Mouse (Mus musculus): ENCODE measurements around the gene Bckdhb. TPM values are rescaled to one million over a fixed set of nuclear protein-coding genes. Genes with fewer than 3 reads are reported as not detected.

Bckdhb gene
- polyA plus RNA-seq, 1 experiment from 2014 or later, result 47.6 TPM

GRCm38 (mm10) chr9:84124996-84125395 is 200.1 kb downstream of the Bckdhb start:
- no peak for ATAC-seq (ENCODE audit: insufficient read depth)
- no peak for DNase-seq
- Histone ChIP-seq H3K4me3 (ENCODE audit: low read depth, low read length) (no peak overlapping the region), H3K36me3 (ENCODE audit: insufficient read depth) (no peaks in the 10 kb centered on the region), H3K4me1 (ENCODE audit: insufficient read depth) (no peaks in the 10 kb centered on the region), H3K27me3 (ENCODE audit: insufficient read depth, low read length) (no peaks in the 10 kb centered on the region), H3K4me2 (no peak overlapping the region), H3K27ac (ENCODE audit: low read depth) (no peak overlapping the region), H3K9me3 (ENCODE audit: low read depth, low read length) (no peaks in the 10 kb centered on the region), H3K9ac (no peak overlapping the region)
- 90% methylated on average over 5 of the region's 5 CpGs for WGBS
- no peak for TF ChIP-seq CTCF (IDR thresholded peaks at IDR 0.05; ENCODE audit: low read depth)

- Histone ChIP-seq H3K9me3 (ENCODE audit: low read depth, low read length) (no peaks in the 10 kb centered on the region), H3K4me1 (ENCODE audit: insufficient read depth) (no peaks in the 10 kb centered on the region; the same call in 1 of the 2 replicates), H3K9ac (no peak overlapping the region), H3K4me3 (ENCODE audit: low read depth, low read length) (no peak overlapping the region), H3K4me2 (no peak overlapping the region), H3K27ac (ENCODE audit: low read depth) (no peak overlapping the region), H3K36me3 (ENCODE audit: insufficient read depth) (no peaks in the 10 kb centered on the region), H3K27me3 (ENCODE audit: insufficient read depth, low read length) (no peaks in the 10 kb centered on the region)
- 67% methylated on average over 6 of the region's 6 CpGs for WGBS
- no peak for TF ChIP-seq CTCF (IDR thresholded peaks at IDR 0.05; ENCODE audit: low read depth)
- ATAC-seq (ENCODE audit: insufficient read depth) (no peak), DNase-seq (no peak)
These were observed 205.4 kb downstream of the Bckdhb start for GRCm38 (mm10) chr9:84130338-84130737.

GRCm38 (mm10) chr9:84135062-84135461 is 210.1 kb downstream of the Bckdhb start:
- Histone ChIP-seq H3K27ac (ENCODE audit: low read depth) (no peak overlapping the region), H3K36me3 (ENCODE audit: insufficient read depth) (no peaks in the 10 kb centered on the region), H3K9me3 (ENCODE audit: low read depth, low read length) (no peaks in the 10 kb centered on the region), H3K9ac (no peak overlapping the region), H3K4me3 (ENCODE audit: low read depth, low read length) (no peak overlapping the region), H3K4me2 (no peak overlapping the region), H3K27me3 (ENCODE audit: insufficient read depth, low read length) (no peaks in the 10 kb centered on the region), H3K4me1 (ENCODE audit: insufficient read depth) (no peaks in the 10 kb centered on the region; the same call in 1 of the 2 replicates)
- no peak for TF ChIP-seq CTCF (IDR thresholded peaks at IDR 0.05; ENCODE audit: low read depth)
- WGBS, result 78% methylated on average over 12 of the region's 12 CpGs
- no peak for DNase-seq
- ATAC-seq (ENCODE audit: insufficient read depth), result no peak

GRCm38 (mm10) chr9:84137192-84137591 is 212.2 kb downstream of the Bckdhb start:
- 89% methylated on average over 6 of the region's 6 CpGs for WGBS
- no peak overlapping the region for H3K27ac ChIP-seq (ENCODE audit: low read depth)
- DNase-seq, result no peak
- no peaks in the 10 kb centered on the region for H3K4me1 ChIP-seq (ENCODE audit: insufficient read depth)
- H3K27me3 ChIP-seq (ENCODE audit: insufficient read depth, low read length), result no peaks in the 10 kb centered on the region
- no peak for TF ChIP-seq CTCF (IDR thresholded peaks at IDR 0.05; ENCODE audit: low read depth)
- H3K4me2 ChIP-seq, result no peak overlapping the region
- H3K9ac ChIP-seq, result no peak overlapping the region
- H3K4me3 ChIP-seq (ENCODE audit: low read depth, low read length), result no peak overlapping the region
- ATAC-seq (ENCODE audit: insufficient read depth), result no peak
- no peaks in the 10 kb centered on the region for H3K36me3 ChIP-seq (ENCODE audit: insufficient read depth)
- no peaks in the 10 kb centered on the region for H3K9me3 ChIP-seq (ENCODE audit: low read depth, low read length)

- H3K27me3 ChIP-seq (ENCODE audit: insufficient read depth, low read length), result no peaks in the 10 kb centered on the region
- no peaks in the 10 kb centered on the region for H3K36me3 ChIP-seq (ENCODE audit: insufficient read depth)
- H3K4me2 ChIP-seq, result no peak overlapping the region
- ATAC-seq (ENCODE audit: insufficient read depth) (no peak), DNase-seq (no peak)
- H3K9ac ChIP-seq, result no peak overlapping the region
- WGBS, result 70% methylated on average over 2 of the region's 2 CpGs
- H3K4me1 ChIP-seq (ENCODE audit: insufficient read depth), result no peaks in the 10 kb centered on the region
- no peak for TF ChIP-seq CTCF (IDR thresholded peaks at IDR 0.05; ENCODE audit: low read depth)
- H3K4me3 ChIP-seq (ENCODE audit: low read depth, low read length), result no peak overlapping the region
- no peaks in the 10 kb centered on the region for H3K9me3 ChIP-seq (ENCODE audit: low read depth, low read length)
- H3K27ac ChIP-seq (ENCODE audit: low read depth), result no peak overlapping the region
These were observed 223.2 kb downstream of the Bckdhb start for GRCm38 (mm10) chr9:84148124-84148523.

Other genes starting within 250 kb of the Bckdhb start
- 5.4 and 5.5 TPM in 2 replicates for gene Elovl4, start 118.9 kb upstream of the Bckdhb start, polyA plus RNA-seq (2014; fragmentation: Nextera tagmentation; extraction: Ambion mirVana)
- 41.8 and 45.1 TPM in 2 replicates for gene Ttk, start 90.5 kb upstream of the Bckdhb start, polyA plus RNA-seq (2014; fragmentation: Nextera tagmentation; extraction: Ambion mirVana)